Mouse (Mus musculus): Measurements from ENCODE around the gene Nf1. TPM values are rescaled to one million over a fixed set of nuclear protein-coding genes. Genes with fewer than 3 reads are reported as not detected.

Nf1 gene
- total and polyA plus RNA-seq, 3 experiments, result 7.1 to 78.0 (median 27.0) TPM

- DNase-seq (ENCODE audit: low spot score), result no peak
These were observed 271.0 kb downstream of the Nf1 start for GRCm38 (mm10) chr11:79610454-79610853.

GRCm38 (mm10) chr11:79611011-79611666 lies 271.6 kb downstream of the Nf1 start:
- H3K4me3 ChIP-seq (ENCODE audit: low read depth, low read length), result no peak overlapping the region
- no peaks in the 10 kb centered on the region for H3K4me1 ChIP-seq (ENCODE audit: insufficient read depth, low read depth, low read length)
- no peaks in the 10 kb centered on the region for H3K36me3 ChIP-seq (replicated peaks)
- no peaks in the 10 kb centered on the region for H3K9me3 ChIP-seq (replicated peaks)
- peaks cover 41% of the 10 kb centered on the region for H3K27me3 ChIP-seq (ENCODE audit: insufficient read depth, low read length)
- DNase-seq (ENCODE audit: low spot score) (no peak), ATAC-seq (ENCODE audit: extremely low read depth, insufficient number of reproducible peaks, low FRiP score, poor library complexity, severe bottlenecking) (no peak)
- TF ChIP-seq CTCF (IDR thresholded peaks at IDR 0.05; ENCODE audit: low read depth, low read length), result no peak
- TF ChIP-seq GATA1 (IDR thresholded peaks at IDR 0.05; ENCODE audit: borderline replicate concordance, low read length), result no peak
- no peak for TF ChIP-seq TAL1 (conservative IDR thresholded peaks at IDR 0.05; ENCODE audit: low read depth, low read length)
- no peak for TF ChIP-seq POLR2AphosphoS5 (IDR thresholded peaks at IDR 0.05; ENCODE audit: insufficient replicate concordance, low read depth, low read length)
- TF ChIP-seq GATA2 (IDR thresholded peaks at IDR 0.05; ENCODE audit: borderline replicate concordance, low read depth, low read length), result no peak

More at GRCm38 (mm10) chr11:79610454-79610853, 271.0 kb downstream of the Nf1 start:
- H3K4me1 ChIP-seq (ENCODE audit: insufficient read depth, low read depth, low read length), result no peaks in the 10 kb centered on the region
- H3K36me3 ChIP-seq (replicated peaks), result no peaks in the 10 kb centered on the region
- H3K27me3 ChIP-seq (ENCODE audit: insufficient read depth, low read length), result peaks cover 34% of the 10 kb centered on the region
- no peak for TF ChIP-seq POLR2AphosphoS5 (IDR thresholded peaks at IDR 0.05; ENCODE audit: insufficient replicate concordance, low read depth, low read length)
- TF ChIP-seq GATA1 (IDR thresholded peaks at IDR 0.05; ENCODE audit: borderline replicate concordance, low read length), result no peak
- TF ChIP-seq CTCF (IDR thresholded peaks at IDR 0.05; ENCODE audit: low read depth, low read length), result no peak
- no peak for TF ChIP-seq TAL1 (conservative IDR thresholded peaks at IDR 0.05; ENCODE audit: low read depth, low read length)
- no peak for TF ChIP-seq GATA2 (IDR thresholded peaks at IDR 0.05; ENCODE audit: borderline replicate concordance, low read depth, low read length)
- no peaks in the 10 kb centered on the region for H3K9me3 ChIP-seq (replicated peaks)
- H3K4me3 ChIP-seq (ENCODE audit: low read depth, low read length), result no peak overlapping the region
- ATAC-seq (ENCODE audit: extremely low read depth, insufficient number of reproducible peaks, low FRiP score, poor library complexity, severe bottlenecking), result no peak

- Histone ChIP-seq H3K36me3 (replicated peaks) (no peaks in the 10 kb centered on the region), H3K4me3 (ENCODE audit: low read depth, low read length) (no peak overlapping the region), H3K9me3 (replicated peaks) (no peaks in the 10 kb centered on the region), H3K27me3 (ENCODE audit: insufficient read depth, low read length) (peaks cover 44% of the 10 kb centered on the region), H3K4me1 (ENCODE audit: insufficient read depth, low read depth, low read length) (no peaks in the 10 kb centered on the region)
- no peak for DNase-seq (ENCODE audit: low spot score)
- no peak for ATAC-seq (ENCODE audit: extremely low read depth, insufficient number of reproducible peaks, low FRiP score, poor library complexity, severe bottlenecking)
- TF ChIP-seq GATA2 (IDR thresholded peaks at IDR 0.05; ENCODE audit: borderline replicate concordance, low read depth, low read length) (no peak), CTCF (IDR thresholded peaks at IDR 0.05; ENCODE audit: low read depth, low read length) (no peak), POLR2AphosphoS5 (IDR thresholded peaks at IDR 0.05; ENCODE audit: insufficient replicate concordance, low read depth, low read length) (no peak), GATA1 (IDR thresholded peaks at IDR 0.05; ENCODE audit: borderline replicate concordance, low read length) (no peak), TAL1 (conservative IDR thresholded peaks at IDR 0.05; ENCODE audit: low read depth, low read length) (no peak)
These were observed 272.6 kb downstream of the Nf1 start for GRCm38 (mm10) chr11:79612046-79612600.

GRCm38 (mm10) chr11:79613084-79613483 lies 273.6 kb downstream of the Nf1 start:
- Histone ChIP-seq H3K36me3 (replicated peaks) (no peaks in the 10 kb centered on the region), H3K27me3 (ENCODE audit: insufficient read depth, low read length) (peaks cover 50% of the 10 kb centered on the region), H3K9me3 (replicated peaks) (no peaks in the 10 kb centered on the region), H3K4me1 (ENCODE audit: insufficient read depth, low read depth, low read length) (no peaks in the 10 kb centered on the region), H3K4me3 (ENCODE audit: low read depth, low read length) (no peak overlapping the region)
- no peak for TF ChIP-seq GATA2 (IDR thresholded peaks at IDR 0.05; ENCODE audit: borderline replicate concordance, low read depth, low read length)
- TF ChIP-seq TAL1 (conservative IDR thresholded peaks at IDR 0.05; ENCODE audit: low read depth, low read length), result no peak
- TF ChIP-seq POLR2AphosphoS5 (IDR thresholded peaks at IDR 0.05; ENCODE audit: insufficient replicate concordance, low read depth, low read length), result no peak
- DNase-seq (ENCODE audit: low spot score), result no peak
- ATAC-seq (ENCODE audit: extremely low read depth, insufficient number of reproducible peaks, low FRiP score, poor library complexity, severe bottlenecking), result no peak

- ATAC-seq (ENCODE audit: extremely low read depth, insufficient number of reproducible peaks, low FRiP score, poor library complexity, severe bottlenecking), result no peak
- no peak for TF ChIP-seq POLR2AphosphoS5 (IDR thresholded peaks at IDR 0.05; ENCODE audit: insufficient replicate concordance, low read depth, low read length)
- no peak for TF ChIP-seq TAL1 (conservative IDR thresholded peaks at IDR 0.05; ENCODE audit: low read depth, low read length)
- TF ChIP-seq CTCF (IDR thresholded peaks at IDR 0.05; ENCODE audit: low read depth, low read length), result no peak
- H3K9me3 ChIP-seq (replicated peaks), result no peaks in the 10 kb centered on the region
- H3K4me3 ChIP-seq (ENCODE audit: low read depth, low read length), result no peak overlapping the region
- H3K36me3 ChIP-seq (replicated peaks), result no peaks in the 10 kb centered on the region
- H3K4me1 ChIP-seq (ENCODE audit: insufficient read depth, low read depth, low read length), result no peaks in the 10 kb centered on the region
- no peak for DNase-seq (ENCODE audit: low spot score)
- peaks cover 56% of the 10 kb centered on the region for H3K27me3 ChIP-seq (ENCODE audit: insufficient read depth, low read length)
These were observed 274.2 kb downstream of the Nf1 start for GRCm38 (mm10) chr11:79613711-79614110.

- ATAC-seq (ENCODE audit: extremely low read depth, insufficient number of reproducible peaks, low FRiP score, poor library complexity, severe bottlenecking) (no peak), DNase-seq (ENCODE audit: low spot score) (no peak)
- H3K4me3 ChIP-seq (ENCODE audit: low read depth, low read length), result no peak overlapping the region
- no peaks in the 10 kb centered on the region for H3K9me3 ChIP-seq (replicated peaks)
- no peaks in the 10 kb centered on the region for H3K4me1 ChIP-seq (ENCODE audit: insufficient read depth, low read depth, low read length)
- peaks cover 54% of the 10 kb centered on the region for H3K27me3 ChIP-seq (ENCODE audit: insufficient read depth, low read length)
- H3K36me3 ChIP-seq (replicated peaks), result no peaks in the 10 kb centered on the region
- no peak for TF ChIP-seq CTCF (IDR thresholded peaks at IDR 0.05; ENCODE audit: low read depth, low read length)
- TF ChIP-seq TAL1 (conservative IDR thresholded peaks at IDR 0.05; ENCODE audit: low read depth, low read length), result no peak
- no peak for TF ChIP-seq GATA1 (IDR thresholded peaks at IDR 0.05; ENCODE audit: borderline replicate concordance, low read length)
- TF ChIP-seq POLR2AphosphoS5 (IDR thresholded peaks at IDR 0.05; ENCODE audit: insufficient replicate concordance, low read depth, low read length), result no peak
These were observed 275.4 kb downstream of the Nf1 start for GRCm38 (mm10) chr11:79614880-79615279.

All from G1E (cell line).